Mouse (Mus musculus) right cerebral cortex, postnatal 14 days (tissue): ENCODE results near the gene Tnr.

ENCODE experiments used
- DNase-seq: peaks from one replicate; pipeline ENCODE4 v3.0.0; 2022

Tnr gene

DNA sequence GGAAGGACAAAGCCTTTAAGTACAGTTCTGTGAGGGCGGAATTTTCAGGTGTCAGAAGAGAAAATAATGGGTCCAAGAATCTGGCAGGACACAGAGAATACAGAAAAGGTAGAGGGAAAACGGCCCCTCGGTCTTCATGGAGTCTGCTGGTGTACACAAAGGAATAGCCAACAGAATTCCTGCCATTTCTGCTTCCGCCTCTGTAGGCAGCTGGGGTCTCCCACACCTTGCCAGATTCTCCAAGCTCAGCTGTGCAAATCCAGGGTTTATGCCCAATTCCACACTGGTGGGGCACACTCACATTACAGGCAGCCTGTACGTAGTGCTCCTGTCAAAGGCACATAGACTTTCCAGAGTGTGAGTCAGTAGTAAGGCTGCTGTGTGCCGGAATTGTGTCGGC is 43.6 kb downstream of the Tnr start:
- no peak for DNase-seq

- no peak for DNase-seq
These were observed 46.7 kb downstream of the Tnr start for GRCm38 (mm10) chr1:159570270-159570669.

GRCm38 (mm10) chr1:159570831-159571230 is 47.3 kb downstream of the Tnr start:
- DNase-seq, result no peak

DNA sequence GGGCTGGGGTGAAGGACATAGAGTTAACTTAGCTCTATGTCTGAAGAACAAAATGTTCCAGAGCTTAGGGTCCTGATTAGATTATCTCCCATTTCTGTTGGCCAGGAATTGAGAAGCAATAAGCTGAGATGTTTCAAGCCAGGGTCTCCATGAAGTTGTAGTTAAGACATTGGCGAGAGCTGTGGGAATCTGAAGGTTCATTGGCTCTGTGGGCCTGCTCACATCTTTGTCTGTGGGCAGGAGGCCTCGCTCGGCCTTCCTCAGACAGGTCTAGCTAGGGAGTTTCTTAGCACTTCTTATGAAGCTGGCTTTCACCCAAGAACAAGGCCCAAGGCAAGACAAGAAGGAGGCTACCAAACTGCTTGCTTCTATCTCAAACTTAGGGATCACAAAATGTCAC is 48.4 kb downstream of the Tnr start:
- no peak for DNase-seq

- no peak for DNase-seq
These were observed 49.5 kb downstream of the Tnr start for GRCm38 (mm10) chr1:159573116-159573515.

- no peak for DNase-seq
These were observed 51.1 kb downstream of the Tnr start for GRCm38 (mm10) chr1:159574661-159575060.

- no peak for DNase-seq
These were observed 52.7 kb downstream of the Tnr start for GRCm38 (mm10) chr1:159576246-159576645.

GRCm38 (mm10) chr1:159578391-159578790 is 54.8 kb downstream of the Tnr start:
- no peak for DNase-seq

GRCm38 (mm10) chr1:159580335-159580921 is 56.9 kb downstream of the Tnr start:
- no peak for DNase-seq

DNA sequence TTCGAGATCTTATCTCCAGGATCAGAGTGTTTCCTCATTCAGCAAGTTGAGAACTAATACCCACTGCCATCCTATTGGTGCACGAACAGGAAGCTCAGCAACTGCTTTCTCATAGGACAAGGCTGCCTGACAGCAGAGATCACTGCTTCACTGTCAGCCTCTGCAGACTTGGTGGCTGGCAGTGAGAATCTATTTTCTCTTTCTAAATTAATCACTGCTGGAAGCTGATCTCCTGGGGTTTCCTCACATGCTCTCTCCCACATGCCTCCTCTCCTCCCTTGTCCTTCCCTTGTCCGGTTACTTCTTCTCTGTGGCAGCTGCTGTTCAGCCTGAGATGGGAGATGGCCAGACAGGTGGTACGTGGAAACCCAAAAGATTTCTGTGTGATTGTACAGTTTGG is 60.3 kb downstream of the Tnr start:
- DNase-seq, result no peak

- no peak for DNase-seq
These were observed 65.2 kb downstream of the Tnr start for GRCm38 (mm10) chr1:159588741-159589140.

DNA sequence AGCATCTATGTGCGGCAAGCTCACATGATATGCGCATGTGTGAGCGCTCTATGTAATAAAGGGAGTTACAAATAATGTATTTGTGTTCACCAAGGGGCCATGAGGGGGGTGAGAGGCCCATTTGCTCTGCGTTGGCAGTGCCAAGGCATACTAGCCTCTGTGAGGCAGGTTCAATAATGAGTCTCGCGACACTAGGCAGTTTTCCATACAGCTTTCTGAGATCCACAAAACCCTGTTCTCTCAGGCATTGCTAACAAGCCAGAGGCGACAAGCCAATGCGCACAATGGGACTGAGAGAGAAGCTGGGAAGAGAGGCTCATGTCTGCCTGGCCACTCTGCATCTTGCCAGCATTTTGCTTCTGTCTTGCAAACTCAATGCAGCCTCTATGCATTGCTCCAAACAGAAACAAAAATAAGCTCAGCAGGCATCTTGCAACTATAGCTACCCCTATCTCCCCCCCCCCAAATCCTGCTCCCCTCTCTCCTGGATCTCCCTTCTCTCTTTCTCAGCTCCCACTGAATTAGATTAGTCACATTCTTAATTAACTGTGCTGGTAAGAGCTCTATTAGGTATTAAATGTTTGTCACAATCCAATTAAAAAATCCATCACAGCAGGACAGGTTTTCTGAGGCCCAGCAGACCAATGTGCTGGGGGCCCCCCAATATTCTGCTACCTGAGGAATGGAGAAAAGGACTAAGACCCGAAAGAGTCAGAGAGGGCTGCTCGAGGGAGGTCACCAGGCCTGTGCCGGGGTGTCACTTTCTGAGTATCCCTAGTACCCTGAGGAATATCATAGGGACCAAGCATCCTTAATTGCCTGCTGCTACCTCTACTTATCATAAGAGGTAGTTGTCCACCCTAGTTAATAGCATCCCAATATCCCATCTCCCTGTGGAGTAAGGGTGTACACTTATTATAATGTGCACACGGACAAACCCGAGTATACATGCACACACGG is 70.8 kb downstream of the Tnr start:
- DNase-seq, result no peak

- DNase-seq, result no peak
These were observed 72.2 kb downstream of the Tnr start for GRCm38 (mm10) chr1:159595729-159596128.

- DNase-seq, result no peak
These were observed 73.1 kb downstream of the Tnr start for GRCm38 (mm10) chr1:159596640-159597039.

GRCm38 (mm10) chr1:159613561-159613960 is 90.0 kb downstream of the Tnr start:
- DNase-seq, result no peak

GRCm38 (mm10) chr1:159614062-159614601 is 90.6 kb downstream of the Tnr start:
- no peak for DNase-seq

GRCm38 (mm10) chr1:159614644-159615431 is 91.3 kb downstream of the Tnr start:
- peak; percentile 19 for DNase-seq

GRCm38 (mm10) chr1:159615686-159616085 is 92.1 kb downstream of the Tnr start:
- no peak for DNase-seq

DNA sequence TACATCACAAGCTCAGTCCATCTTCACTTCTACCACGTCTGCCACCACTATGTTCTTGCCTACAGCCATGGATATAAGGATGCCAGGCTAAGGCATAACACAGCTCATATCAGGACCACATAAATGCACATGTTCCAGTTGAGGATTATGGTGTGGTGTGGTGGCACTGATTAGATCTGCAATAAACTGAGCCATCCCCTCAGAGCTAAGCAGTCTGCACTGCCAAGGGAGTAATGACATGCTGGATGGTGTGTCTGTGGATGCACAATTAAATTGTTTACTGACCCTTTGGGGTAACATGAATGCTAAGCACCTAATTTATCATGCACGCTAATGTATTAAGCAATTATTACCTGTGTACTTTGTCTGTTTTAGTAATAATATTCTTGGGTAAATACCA is 95.6 kb downstream of the Tnr start:
- no peak for DNase-seq

DNA sequence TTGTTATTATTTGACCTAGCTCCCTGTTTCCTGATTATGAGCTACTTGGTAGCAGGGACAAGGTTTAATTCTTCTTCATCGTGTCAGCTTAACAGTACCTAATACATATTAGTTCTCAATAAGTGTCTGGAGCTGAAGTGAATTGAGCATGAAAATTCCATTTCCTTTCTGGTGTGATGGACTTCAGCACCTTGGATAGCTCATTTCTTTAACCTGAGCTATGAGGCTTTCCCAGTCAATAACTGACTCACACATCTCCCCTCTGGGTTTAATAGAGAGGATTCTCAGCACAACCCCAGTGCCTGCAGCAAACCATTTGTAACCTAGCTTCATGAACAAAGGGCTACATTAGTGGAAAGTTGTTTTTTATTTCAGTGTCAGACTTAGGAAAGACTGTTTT is 97.8 kb downstream of the Tnr start:
- no peak for DNase-seq

GRCm38 (mm10) chr1:159629119-159629518 is 105.5 kb downstream of the Tnr start:
- no peak for DNase-seq

DNA sequence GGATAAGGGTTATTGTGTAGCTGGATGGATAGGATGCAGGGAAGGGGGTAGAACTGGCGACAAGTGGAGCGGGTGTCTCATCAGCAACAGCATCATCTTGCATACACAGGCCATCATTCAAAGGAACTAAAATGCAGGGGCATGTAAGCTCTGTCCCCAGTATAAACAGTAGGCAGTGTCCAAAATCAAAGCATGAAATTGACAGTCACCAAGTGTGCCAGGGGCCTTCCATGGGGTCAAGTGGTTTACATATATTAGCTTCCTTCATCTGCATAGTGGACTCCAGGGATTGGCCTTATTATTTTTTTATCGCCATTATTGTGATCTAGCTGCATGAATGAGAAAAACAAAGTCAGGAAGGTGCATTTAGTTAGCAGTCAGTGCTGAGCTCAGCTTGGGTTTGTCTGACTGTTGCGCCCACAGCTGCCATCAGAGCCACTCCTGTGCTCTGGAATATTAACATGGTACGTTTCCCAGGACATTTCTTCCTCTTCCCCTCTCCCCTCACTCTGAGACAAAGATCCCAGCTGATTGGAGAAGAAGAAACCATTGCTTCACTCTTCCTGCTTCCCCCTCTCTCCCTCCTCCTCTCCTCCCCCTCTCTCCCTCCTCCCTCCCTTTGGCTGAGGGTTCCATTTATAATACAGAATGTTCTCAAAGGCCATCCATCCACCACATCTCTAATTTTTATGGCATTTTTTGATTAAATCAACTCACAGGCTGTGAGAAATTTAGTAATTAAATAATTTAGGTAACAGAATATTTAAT is 106.4 kb downstream of the Tnr start:
- DNase-seq, result no peak
